Mouse (Mus musculus): ENCODE measurements around the gene Rabgap1l. TPM values are rescaled to one million over a fixed set of nuclear protein-coding genes. Genes with fewer than 3 reads are reported as not detected.

The Rabgap1l gene
- total RNA-seq, 2 experiments from 2014 or later = 215 to 218 TPM

- no peak for DNase-seq (ENCODE audit: low spot score in 2 of 2)
Measured at GRCm38 (mm10) chr1:160408302-160408897, 384.6 kb downstream of the Rabgap1l start.

GRCm38 (mm10) chr1:160399428-160399827, 393.6 kb downstream of the Rabgap1l start:
- peak; percentile 28 to 75 for DNase-seq (ENCODE audit: low spot score in 2 of 2)

DNA sequence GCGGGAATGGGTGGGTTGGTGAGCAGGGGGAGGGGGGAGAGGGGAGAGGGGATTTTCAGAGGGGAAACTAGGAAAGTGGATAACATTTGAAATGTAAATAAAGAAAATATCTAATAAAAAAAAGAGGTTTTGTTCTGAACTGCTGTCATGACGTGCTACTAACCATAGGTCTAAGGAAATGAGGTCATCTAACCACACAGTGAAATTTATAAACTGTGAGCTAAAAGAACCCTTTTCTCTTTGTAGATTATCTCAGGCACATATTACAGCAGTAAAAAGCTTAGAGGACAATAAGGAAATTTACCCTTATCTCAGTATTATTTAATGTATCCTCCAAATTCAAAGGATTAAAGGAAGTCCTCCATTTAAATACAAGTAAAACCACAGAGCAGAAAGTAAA, 396.0 kb downstream of the Rabgap1l start:
- no peak for DNase-seq (ENCODE audit: low spot score in 2 of 2)

DNA sequence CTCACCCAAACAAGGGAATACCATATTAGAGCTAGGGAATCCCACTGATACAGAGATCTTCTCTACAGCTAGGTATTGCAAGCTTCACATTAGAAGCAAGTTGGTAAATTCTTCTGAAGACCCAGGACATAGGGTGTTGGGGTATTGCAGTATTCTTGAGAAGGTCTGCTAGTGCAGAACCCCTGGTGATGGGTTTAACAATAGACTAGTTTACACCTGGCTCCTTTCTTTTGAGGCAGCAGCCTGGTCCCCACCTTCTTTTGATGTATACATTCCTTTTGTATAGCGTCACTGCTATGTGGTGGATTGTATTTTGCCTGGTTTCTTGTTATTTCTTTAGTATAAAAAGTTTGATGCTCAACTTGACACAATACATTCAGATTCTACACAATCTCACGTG, 405.6 kb downstream of the Rabgap1l start:
- no peak for DNase-seq (ENCODE audit: low spot score in 2 of 2)

GRCm38 (mm10) chr1:160378367-160378766, 414.6 kb downstream of the Rabgap1l start:
- DNase-seq (ENCODE audit: low spot score in 2 of 2) = no peak

GRCm38 (mm10) chr1:160377337-160378336, 415.4 kb downstream of the Rabgap1l start:
- peak; percentile 47 to 73 for DNase-seq (ENCODE audit: low spot score in 2 of 2)

GRCm38 (mm10) chr1:160374490-160374889, 418.5 kb downstream of the Rabgap1l start:
- no peak for DNase-seq (ENCODE audit: low spot score in 2 of 2)

DNA sequence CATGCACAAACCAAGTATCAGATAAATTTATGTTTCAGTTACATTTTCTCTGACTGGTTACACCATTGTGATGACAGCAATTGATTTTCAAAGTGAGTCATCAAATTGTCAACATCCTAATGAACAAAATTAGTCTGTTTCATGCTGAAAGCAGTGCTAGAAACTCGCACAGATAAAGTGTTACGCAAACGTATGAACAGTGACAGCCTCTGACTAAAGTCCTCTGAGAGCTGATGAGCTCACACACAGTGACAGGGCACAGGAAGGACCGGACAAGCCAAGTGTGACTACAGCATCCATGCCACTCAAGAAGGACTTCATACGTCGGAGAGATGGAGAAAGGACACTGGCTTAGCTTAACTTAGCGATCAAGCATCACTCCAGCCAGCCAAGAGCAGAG, 419.7 kb downstream of the Rabgap1l start:
- no peak for DNase-seq (ENCODE audit: low spot score in 2 of 2)

GRCm38 (mm10) chr1:160371696-160372095, 421.3 kb downstream of the Rabgap1l start:
- DNase-seq (ENCODE audit: low spot score in 2 of 2) = no peak

GRCm38 (mm10) chr1:160370552-160370951, 422.5 kb downstream of the Rabgap1l start:
- no peak for DNase-seq (ENCODE audit: low spot score in 2 of 2)

DNA sequence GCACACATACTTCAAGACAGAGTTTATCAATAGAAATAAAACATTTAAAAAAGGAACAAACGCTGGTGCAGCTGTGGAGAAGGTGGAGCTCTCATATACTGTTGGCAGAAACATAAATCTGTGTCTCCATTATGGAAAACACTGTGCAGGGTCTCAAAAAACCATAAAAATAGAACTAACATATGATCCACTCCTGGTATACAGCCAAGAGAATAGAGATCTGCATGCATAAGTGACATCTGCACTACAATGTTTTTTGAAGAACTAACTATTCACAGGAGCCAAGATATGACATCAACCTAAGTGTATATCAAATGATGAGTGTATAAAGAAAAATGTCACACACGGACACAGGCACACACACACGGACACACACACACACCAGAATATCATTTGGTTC, 426.4 kb downstream of the Rabgap1l start:
- peak in 1 of 2 experiments; percentile 16 for DNase-seq (ENCODE audit: low spot score in 2 of 2)

DNA sequence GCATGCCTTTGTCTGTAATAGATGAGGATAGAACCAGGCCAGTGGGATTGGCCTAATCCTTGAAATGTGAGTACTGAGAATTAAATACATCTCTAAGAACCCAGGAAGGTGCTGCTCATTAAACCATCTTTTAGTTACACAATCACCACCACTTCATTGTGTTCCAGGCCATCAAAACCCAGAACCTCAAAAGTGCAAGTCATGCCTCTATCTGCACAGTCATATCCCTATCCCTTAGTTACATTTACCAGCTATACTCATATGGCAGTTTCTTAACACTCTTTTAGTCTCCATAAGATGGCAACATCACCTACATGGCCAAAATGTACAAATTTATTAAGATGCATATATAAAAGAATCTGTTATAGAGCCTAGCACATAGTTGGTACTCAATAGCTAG, 435.7 kb downstream of the Rabgap1l start:
- no peak for DNase-seq (ENCODE audit: low spot score in 2 of 2)

- no peak for DNase-seq (ENCODE audit: low spot score in 2 of 2)
Measured at GRCm38 (mm10) chr1:160353732-160354455, 439.1 kb downstream of the Rabgap1l start.

- DNase-seq (ENCODE audit: low spot score in 2 of 2) = no peak
Measured at GRCm38 (mm10) chr1:160352309-160352708, 440.7 kb downstream of the Rabgap1l start.

GRCm38 (mm10) chr1:160351880-160352234, 441.2 kb downstream of the Rabgap1l start:
- peak; percentile 72 to 80 for DNase-seq (ENCODE audit: low spot score in 2 of 2)

- peak in 1 of 2 experiments; percentile 53 for DNase-seq (ENCODE audit: low spot score in 2 of 2)
Measured at GRCm38 (mm10) chr1:160351146-160351879, 441.7 kb downstream of the Rabgap1l start.

DNA sequence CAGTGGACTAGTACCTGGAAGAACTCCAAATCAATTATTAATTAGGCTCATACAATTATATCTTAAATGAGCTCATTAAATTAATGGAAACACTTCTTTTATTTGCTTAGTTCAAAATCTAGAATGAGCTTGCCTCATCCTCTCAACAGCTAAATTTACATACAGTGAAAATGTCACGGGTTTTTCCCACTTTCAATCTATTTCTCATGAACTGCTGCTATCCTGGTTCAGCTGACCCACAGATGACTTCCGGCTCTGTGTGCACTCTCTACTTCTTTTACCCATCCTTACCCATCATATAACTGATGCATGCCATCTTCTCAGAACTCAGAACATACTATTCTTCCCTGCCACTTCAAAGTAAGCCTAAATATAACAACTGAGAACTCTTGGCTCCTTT, 452.4 kb downstream of the Rabgap1l start:
- DNase-seq (ENCODE audit: low spot score in 2 of 2) = no peak

- no peak for DNase-seq (ENCODE audit: low spot score in 2 of 2)
Measured at GRCm38 (mm10) chr1:160339374-160339773, 453.6 kb downstream of the Rabgap1l start.

DNA sequence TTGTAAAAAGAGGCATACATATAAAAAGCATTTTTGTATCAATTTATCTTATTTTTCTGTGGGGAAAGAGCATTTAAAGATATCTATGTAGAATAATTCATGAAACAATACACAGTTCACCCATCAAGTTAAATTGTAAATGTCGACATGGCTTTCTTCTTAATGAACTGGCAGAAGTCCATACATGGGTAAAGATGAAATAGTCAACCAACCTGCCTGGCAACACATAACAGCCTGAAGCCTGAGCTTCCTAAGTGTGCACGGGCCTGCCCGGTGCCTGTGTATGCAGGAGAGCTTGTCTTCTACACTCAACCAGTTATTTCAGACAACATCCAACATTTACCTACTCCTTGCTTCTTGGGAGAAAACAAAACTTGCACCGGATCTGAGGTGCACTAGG, 458.2 kb downstream of the Rabgap1l start:
- no peak for DNase-seq (ENCODE audit: low spot score in 2 of 2)

DNA sequence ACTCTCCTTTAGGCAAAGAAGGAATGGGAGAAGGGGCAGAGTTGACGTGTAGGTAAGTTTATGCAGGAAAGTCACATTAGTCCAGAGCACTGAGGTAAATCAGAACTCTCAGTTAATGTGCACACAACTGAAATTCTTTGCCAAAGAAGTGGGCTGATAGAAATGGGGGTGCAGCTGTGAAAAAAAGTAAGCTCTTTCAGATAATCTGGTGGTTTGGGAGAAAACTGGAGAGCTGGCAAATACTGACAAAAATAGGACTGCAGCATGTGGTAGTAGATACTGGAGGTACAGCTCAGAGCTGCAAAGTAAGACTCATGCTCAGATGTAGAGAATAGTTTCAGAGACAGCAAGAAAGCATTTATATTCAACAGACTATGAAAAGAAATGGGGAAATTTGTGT, 462.2 kb downstream of the Rabgap1l start:
- peak in 1 of 2 experiments; percentile 65 for DNase-seq (ENCODE audit: low spot score in 2 of 2)

DNA sequence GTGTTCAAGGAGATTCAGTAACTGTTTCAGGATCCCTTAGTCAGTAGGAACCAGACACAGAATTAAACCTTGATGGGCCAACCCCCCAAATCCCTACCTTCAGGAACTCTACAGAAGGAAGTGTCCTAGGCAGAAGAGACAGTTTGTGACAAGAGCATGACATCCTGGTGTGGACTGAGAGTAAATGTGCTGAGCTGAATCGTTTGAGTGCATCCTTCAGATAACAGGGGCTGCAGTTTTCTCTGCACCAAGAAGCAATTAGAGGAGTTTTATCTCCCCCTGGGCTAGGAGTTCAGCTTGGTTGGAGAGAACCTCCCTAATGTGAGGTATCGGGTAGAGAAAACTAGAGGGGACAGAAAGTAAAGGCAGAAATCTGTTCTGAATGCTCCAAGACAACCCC, 462.8 kb downstream of the Rabgap1l start:
- no peak for DNase-seq (ENCODE audit: low spot score in 2 of 2)
